Mouse (Mus musculus) cerebellum, adult 2 months (tissue): ENCODE measurements at regions not wholly inside any gene's neighbourhood (a gene's known extent, or its start where the extent isn't known, plus 50 kb on each side); places are given as distances from the start of the nearest gene placed in this dataset.

Experiments used
- DNase-seq, 2 experiments: peaks; one replicate each; pipeline ENCODE4 v3.0.0; 2021
- H3K27ac ChIP-seq: fragments of 200-500 bp; 2 replicates; pipeline ENCODE4 v1.5.1; 2012; ENCODE audit warnings: low read length, control low read depth, inconsistent platforms; ENCODE audit not compliant: insufficient read depth
- H3K27me3 ChIP-seq: fragments of 200-500 bp; 2 replicates; pipeline ENCODE4 v1.6.1; 2012; ENCODE audit warnings: inconsistent platforms, mild to moderate bottlenecking, low read length, moderate library complexity; ENCODE audit not compliant: control insufficient read depth, insufficient read depth
- H3K4me1 ChIP-seq: fragments of 200-500 bp; 2 replicates; pipeline ENCODE4 v1.6.1; 2011; ENCODE audit warnings: low read length; ENCODE audit not compliant: control insufficient read depth, insufficient read depth
- H3K4me3 ChIP-seq: fragments of 200-500 bp; replicated peaks from 2 replicates; pipeline ENCODE3; 2011; ENCODE audit warnings: mild to moderate bottlenecking, low read depth, low read length, control low read depth; ENCODE audit not compliant: insufficient read depth
- CTCF ChIP-seq: fragments of 200-500 bp; IDR thresholded peaks from 2 replicates; pipeline ENCODE4 v1.5.1; 2011; ENCODE audit warnings: low read depth, mild to moderate bottlenecking, control low read depth, low read length, moderate library complexity, borderline replicate concordance; ENCODE audit not compliant: insufficient read depth
- POLR2A ChIP-seq: fragments of 200-500 bp; IDR thresholded peaks from 2 replicates; pipeline ENCODE4 v1.6.1; 2011; ENCODE audit warnings: low read length, control low read depth, borderline replicate concordance; ENCODE audit not compliant: insufficient read depth
- WGBS: fragments of 180-500 bp; shearing (Covaris S2); methylation state at CpG from one replicate; pipeline ENCODE4 v1.1.7; 2018; 5-methylcytosine and 5-hydroxymethylcytosine counted together

- H3K27ac ChIP-seq = no peak overlapping the region
- TF ChIP-seq POLR2A (no peak), CTCF (no peak)
- no peak overlapping the region for H3K4me3 ChIP-seq
- WGBS = 78% methylated on average over 11 of the region's 11 CpGs
- no peaks in the 10 kb centered on the region for H3K4me1 ChIP-seq
- no peaks in the 10 kb centered on the region for H3K27me3 ChIP-seq
- DNase-seq = no peak
These were observed 67.1 kb upstream of the Calm2 start for GRCm38 (mm10) chr17:87513822-87514221.

GRCm38 (mm10) chr17:87514366-87515126 is 67.8 kb upstream of the Calm2 start:
- H3K27ac ChIP-seq = no peak overlapping the region
- DNase-seq = no peak
- TF ChIP-seq CTCF = no peak
- TF ChIP-seq POLR2A = no peak
- H3K27me3 ChIP-seq = no peaks in the 10 kb centered on the region
- 87% methylated on average over 6 of the region's 6 CpGs for WGBS
- no peaks in the 10 kb centered on the region for H3K4me1 ChIP-seq
- H3K4me3 ChIP-seq = no peak overlapping the region

- Histone ChIP-seq H3K4me1 (peaks cover 8% of the 10 kb centered on the region), H3K27me3 (no peaks in the 10 kb centered on the region), H3K4me3 (no peak overlapping the region), H3K27ac (no peak overlapping the region)
- 71% methylated on average over 9 of the region's 9 CpGs for WGBS
- no peak for DNase-seq
- no peak for TF ChIP-seq CTCF
- no peak for TF ChIP-seq POLR2A
These were observed 70.5 kb upstream of the Calm2 start for GRCm38 (mm10) chr17:87517258-87517657.

GRCm38 (mm10) chr17:87519454-87519853 is 72.7 kb upstream of the Calm2 start:
- peaks cover 13% of the 10 kb centered on the region for H3K4me1 ChIP-seq
- H3K4me3 ChIP-seq = no peak overlapping the region
- no peak for DNase-seq
- H3K27ac ChIP-seq = no peak overlapping the region
- H3K27me3 ChIP-seq = no peaks in the 10 kb centered on the region
- 61% methylated on average over 9 of the region's 9 CpGs for WGBS
- TF ChIP-seq CTCF (no peak), POLR2A (no peak)

GRCm38 (mm10) chr17:87520841-87521240 is 74.1 kb upstream of the Calm2 start:
- no peak for DNase-seq
- peaks cover 13% of the 10 kb centered on the region for H3K4me1 ChIP-seq
- H3K4me3 ChIP-seq = no peak overlapping the region
- H3K27me3 ChIP-seq = no peaks in the 10 kb centered on the region
- 78% methylated on average over 5 of the region's 5 CpGs for WGBS
- TF ChIP-seq CTCF (no peak), POLR2A (no peak)
- no peak overlapping the region for H3K27ac ChIP-seq

- DNase-seq = peak; percentile 53 to 61
- no peaks in the 10 kb centered on the region for H3K27me3 ChIP-seq
- H3K4me3 ChIP-seq = no peak overlapping the region
- TF ChIP-seq POLR2A (no peak), CTCF (no peak)
- H3K4me1 ChIP-seq = peaks cover 13% of the 10 kb centered on the region
- WGBS = 24% methylated on average over 10 of the region's 10 CpGs
- H3K27ac ChIP-seq = no peak overlapping the region
These were observed 75.0 kb upstream of the Calm2 start for GRCm38 (mm10) chr17:87521622-87522151.

- no peak overlapping the region for H3K27ac ChIP-seq
- WGBS = 56% methylated on average over 8 of the region's 8 CpGs
These were observed 75.9 kb upstream of the Calm2 start for GRCm38 (mm10) chr17:87522500-87523091.

GRCm38 (mm10) chr17:87523643-87524042 is 76.9 kb upstream of the Calm2 start:
- Histone ChIP-seq H3K4me3 (no peak overlapping the region), H3K27me3 (no peaks in the 10 kb centered on the region), H3K27ac (no peak overlapping the region), H3K4me1 (peaks cover 13% of the 10 kb centered on the region)
- no peak for DNase-seq
- TF ChIP-seq CTCF (no peak), POLR2A (no peak)
- 78% methylated on average over 9 of the region's 10 CpGs for WGBS

More at GRCm38 (mm10) chr17:87522500-87523091, 75.9 kb upstream of the Calm2 start:
- Histone ChIP-seq H3K27me3 (no peaks in the 10 kb centered on the region), H3K4me1 (peaks cover 13% of the 10 kb centered on the region), H3K4me3 (no peak overlapping the region)
- DNase-seq = no peak
- TF ChIP-seq CTCF (no peak), POLR2A (no peak)
